Mouse (Mus musculus) megakaryocyte-erythroid progenitor cell, adult 5-6 weeks (primary cell): ENCODE results near the gene Ccdc22. TPM values are rescaled to one million over a fixed set of nuclear protein-coding genes. Genes with fewer than 3 reads are reported as not detected.
A peak's percentile ranks its signal among the peaks of the same experiment; 100 is the strongest.

Source experiments
- ATAC-seq: replicated peaks from 2 replicates; pipeline ENCODE4 v1.8.0; 2016; ENCODE audit warnings: mild to moderate bottlenecking, inconsistent platforms; ENCODE audit not compliant: severe bottlenecking, poor library complexity, low FRiP score, low TSS enrichment
- total RNA-seq, 2 experiments: library from RNA; stranded (forward) in 1 of 2; stranded (reverse) in 1 of 2; fragments of 200-1000, 215-1000 nt in 1 of 2; fragments of >200 nt in 1 of 2; fragmentation: Nextera tagmentation in 1 of 2; gene quantifications; 2 replicates each; pipeline ENCODE4 v1.2.3; 2014 to 2017

Ccdc22 gene
- total RNA-seq, 2 experiments from 2014 or later: 21.6 to 31.5 TPM

DNA sequence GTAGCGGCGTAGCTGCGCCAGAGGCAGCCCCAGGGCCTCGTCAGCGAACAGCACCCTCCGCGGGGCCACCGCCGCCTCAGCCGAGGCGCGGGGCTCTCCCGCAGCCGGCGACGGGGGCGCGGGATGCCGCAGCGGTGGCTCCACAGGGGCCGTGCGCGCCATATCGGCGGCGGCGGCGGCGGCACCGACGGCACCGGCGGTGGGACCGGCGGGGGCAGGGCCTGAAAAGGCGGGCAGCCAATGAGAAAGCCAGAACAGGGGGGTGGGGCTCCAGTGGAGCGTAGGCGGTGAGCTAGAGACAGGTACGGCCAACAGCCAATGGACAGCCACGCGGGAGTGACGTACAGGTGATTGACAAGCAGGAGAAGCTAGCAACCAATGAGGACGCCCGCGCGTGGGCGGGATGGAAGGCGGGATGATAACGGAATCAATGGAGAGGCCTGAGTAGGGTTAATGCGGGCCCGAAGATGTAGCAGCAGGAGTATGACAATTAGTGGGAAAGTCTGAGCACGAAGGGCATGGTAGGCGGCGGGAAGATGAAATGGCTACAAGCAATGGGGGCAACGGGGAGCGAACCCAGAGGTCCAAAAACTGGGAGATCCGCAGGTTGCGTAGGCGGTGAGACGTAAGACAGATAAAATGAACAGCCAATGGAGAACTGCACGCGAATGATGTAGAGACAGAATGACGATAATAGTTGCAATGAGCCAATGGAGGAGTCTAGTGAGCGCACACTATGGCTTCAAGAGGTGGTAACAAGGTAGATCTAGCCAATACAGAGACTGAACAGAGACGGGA, 31.0 kb downstream of the Ccdc22 start, which contains the start of gene Ppp1r3f:
Ppp1r3f (minus strand) TSS at position 197 of the 798 bp plus-strand sequence.
- peak; percentile 97 for ATAC-seq

DNA sequence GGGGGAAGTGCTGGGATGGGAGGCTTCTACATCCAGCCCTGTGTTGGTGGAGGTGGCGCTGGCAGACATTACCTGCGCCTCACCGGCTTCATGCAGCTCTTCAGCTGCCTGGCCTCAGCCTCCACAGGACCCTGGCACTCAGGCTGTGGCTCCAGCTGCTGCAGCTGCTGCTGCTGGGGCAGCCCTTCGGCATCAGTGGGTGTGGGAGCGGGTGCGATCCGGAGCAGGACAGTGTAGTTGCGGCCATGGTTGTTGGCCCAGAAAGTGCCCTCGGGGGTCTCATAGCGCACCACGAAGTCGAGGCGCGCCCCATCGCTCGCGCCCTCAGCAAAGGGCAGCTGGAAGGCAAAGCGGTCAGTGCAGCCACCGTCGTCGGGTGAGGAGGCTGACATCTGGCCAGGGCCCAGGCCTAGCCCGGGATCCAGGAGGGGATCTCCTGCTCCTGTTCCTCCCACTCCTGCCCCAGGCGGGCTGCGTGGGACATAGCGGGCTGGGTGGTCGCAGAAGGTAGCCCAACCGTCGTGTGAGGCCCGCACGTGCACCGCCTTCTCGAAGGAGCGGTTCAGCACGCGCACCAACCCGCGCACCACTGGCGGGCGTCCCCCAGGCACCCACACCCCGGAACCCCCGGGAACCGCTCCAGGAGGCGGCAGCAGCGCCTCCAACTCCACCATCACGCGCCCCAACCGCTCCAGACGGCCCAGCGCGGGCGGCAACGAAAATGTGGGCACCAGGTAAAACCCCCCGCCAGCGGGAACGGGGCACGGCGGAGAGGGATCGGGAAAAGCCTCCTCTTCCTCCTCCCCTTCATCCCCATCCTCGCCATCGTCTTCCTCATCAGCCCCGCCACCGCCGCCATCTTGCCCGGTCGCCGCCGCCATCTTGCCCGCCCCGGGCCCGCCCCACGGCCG, 31.9 kb downstream of the Ccdc22 start, which contains the start of gene Foxp3:
Foxp3 (plus strand) TSS at position 469 of the 911 bp plus-strand sequence.
- no peak for ATAC-seq

DNA sequence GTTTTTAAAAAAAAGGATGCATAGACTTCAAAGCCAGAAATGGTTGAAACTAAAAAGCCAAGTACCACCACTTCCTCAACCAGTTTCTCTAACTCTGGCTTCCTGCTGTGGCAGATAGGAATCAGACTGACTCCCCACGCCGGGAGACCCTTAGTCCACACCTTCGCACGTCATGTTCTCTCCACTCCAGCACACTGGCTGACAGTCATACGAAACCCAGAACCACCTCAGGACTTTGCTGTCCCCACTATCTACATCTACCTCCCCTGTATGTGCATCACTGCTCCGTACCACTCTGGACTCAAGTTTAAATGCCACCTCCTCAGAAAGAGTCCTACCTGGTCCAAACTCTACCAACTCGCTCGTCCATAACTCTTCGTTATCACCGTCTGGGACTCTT, 32.9 kb downstream of the Ccdc22 start:
- no peak for ATAC-seq

DNA sequence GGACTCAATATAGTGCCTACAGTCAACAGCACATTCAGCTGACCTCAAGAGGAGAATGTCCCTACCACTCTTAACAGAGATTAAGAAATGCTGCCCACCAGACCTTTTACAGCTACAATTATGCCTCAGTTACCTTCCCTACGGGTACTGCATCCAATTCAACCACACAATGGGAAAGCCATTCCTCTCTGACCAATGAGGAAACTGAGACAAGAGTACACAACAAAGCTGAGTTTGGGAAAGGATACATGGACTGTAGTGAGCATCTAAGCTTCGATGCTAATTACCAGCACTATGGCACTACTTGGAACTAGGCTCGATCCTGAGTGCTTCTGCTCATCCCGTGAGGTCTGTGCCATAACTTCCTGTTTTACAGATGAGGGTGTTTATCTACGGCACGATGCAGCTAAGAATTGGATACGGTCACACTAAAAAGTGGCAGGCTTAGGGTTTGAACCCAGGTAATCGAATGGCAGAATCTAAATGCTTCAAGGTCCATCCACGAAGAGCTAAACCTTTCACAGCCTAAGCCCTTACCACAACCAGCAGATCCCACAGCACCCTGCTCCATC, 33.7 kb downstream of the Ccdc22 start:
- no peak for ATAC-seq

DNA sequence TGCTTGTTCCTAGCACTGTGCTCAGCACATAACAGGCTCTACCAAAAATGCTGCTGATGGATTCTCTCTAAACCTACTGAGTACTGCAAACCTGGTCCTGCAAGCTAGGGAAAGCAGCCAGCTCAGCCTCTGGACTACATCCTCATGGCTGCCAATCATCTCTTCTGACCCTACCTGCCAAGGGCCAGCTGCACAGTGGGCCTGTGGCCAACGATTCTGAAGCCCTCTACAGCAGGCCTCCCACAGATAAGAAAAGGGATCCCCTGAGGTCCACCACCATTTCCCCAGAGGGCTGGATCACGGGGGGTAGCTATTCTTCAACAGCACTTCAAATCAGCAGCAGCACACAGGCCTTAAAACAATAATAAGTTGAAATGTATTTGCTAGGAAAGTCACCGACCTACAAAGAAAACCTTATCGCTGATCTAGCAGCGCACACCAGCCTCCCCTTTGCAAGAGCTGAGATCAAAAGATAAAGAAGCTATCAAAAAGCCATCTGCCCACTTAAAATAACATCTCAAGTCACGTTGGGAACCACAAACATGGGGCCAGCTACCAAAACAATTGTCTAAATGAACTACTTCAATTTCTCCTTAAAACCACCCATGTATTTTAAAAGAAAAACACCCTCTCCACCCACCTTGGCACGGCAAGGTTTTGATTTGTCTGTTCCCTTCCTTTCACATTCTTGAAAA, 34.7 kb downstream of the Ccdc22 start:
- ATAC-seq: no peak

DNA sequence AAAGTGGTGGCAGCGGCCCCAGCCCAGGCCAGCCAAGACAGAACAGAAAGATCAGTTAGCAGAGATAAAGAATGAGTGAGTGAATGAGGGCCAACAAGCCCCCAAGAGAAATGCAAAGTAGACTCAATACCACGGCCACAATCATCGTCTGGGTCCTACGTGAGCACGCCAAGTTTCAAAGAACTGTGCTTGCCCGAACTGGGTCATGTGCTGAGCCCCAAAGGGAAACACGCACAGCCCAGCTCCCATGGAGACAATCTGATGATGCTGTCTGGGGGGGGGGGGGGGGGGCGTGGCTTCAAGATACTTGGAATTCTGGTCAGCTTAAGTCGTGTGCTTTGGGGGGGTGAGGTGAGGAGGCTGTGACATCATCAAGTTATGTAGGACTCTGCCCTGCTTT, 37.8 kb downstream of the Ccdc22 start:
- no peak for ATAC-seq

DNA sequence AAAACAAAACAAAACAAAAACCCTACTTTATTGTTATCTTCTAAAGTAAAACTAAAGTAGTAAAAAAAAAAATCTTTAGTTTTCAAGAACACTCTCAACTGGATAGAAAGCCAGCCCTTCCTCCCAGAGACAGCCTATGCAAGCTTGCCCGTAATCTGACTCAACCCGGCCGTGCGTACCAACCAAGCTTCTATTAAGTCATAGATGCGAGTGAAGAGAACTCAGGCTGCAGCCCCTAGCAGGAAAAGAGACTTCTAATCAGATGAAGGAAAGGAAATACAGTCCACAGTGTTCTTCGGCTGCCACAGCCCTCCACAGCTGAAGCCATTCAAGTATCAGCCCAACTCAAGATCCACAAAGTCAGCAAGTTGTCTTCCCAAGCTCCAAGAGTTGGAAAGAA, 39.0 kb downstream of the Ccdc22 start:
- 0 out of 2 replicates have a peak, but pooled peaks have one; percentile 47 for ATAC-seq

DNA sequence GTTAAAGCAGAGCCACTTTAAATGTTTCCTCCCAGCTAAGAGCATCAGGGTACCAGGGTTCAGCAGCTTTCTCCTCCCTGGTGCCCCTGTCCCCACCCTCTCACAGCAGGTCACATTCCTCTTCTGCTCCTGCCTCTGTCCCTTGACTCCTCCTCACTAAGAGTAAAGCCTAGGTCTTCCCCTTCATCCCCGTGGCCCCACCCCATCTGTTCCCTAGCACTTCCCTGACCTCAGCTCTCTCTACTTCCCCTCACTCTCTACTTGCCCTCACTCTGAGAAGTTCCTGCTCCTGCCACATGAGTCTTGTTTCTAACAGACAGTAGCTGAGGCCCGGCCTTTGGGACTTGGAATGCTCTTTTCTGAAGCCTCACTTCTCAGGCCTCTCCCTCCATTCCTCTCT, 42.2 kb downstream of the Ccdc22 start:
- ATAC-seq: no peak

DNA sequence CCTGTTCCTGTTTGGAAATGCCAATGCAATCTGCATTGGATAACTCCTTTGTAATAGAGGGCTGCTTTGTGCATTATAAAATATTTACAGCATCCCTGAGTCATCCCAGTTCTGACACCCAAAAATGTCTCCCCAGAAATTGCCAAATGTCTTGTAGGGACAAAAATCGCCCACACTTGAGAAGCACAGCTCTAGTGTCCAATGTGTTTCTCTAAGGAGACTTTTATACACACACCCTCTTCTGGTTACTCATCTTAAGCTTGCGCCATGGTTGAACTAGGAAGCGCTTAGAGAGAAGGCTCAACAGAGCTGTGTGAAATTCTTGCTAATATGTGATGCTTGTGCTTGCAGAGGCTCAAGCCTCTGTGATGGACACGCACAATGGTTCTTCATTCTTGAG, 51.8 kb downstream of the Ccdc22 start:
- ATAC-seq: no peak

Other genes with a start within 250 kb of the Ccdc22 start
- 0.22 and 0.48 TPM in 2 replicates for gene Usp27x, start 229.7 kb downstream of the Ccdc22 start, total RNA-seq (2014; fragmentation: Nextera tagmentation)
- 0.95 TPM in 1 of 2 replicates, not detected in the other for gene Usp27x, start 229.7 kb downstream of the Ccdc22 start, total RNA-seq (2017)
- gene Foxp3, start 31.9 kb downstream of the Ccdc22 start, total RNA-seq (2014; fragmentation: Nextera tagmentation): not detected in 2 replicates
- 0.11 TPM in 1 of 2 replicates, not detected in the other for gene Foxp3, start 31.9 kb downstream of the Ccdc22 start, total RNA-seq (2017)
- 3.0 TPM in 1 of 2 replicates, not detected in the other for gene Ppp1r3f, start 31.2 kb downstream of the Ccdc22 start, total RNA-seq (2014; fragmentation: Nextera tagmentation)
- gene Ppp1r3f, start 31.2 kb downstream of the Ccdc22 start, total RNA-seq (2017): 0.19 and 2.5 TPM in 2 replicates
- not detected in 2 replicates for gene Cacna1f, start 1.6 kb upstream of the Ccdc22 start, total RNA-seq (2014; fragmentation: Nextera tagmentation)
- not detected in 2 replicates for gene Cacna1f, start 1.6 kb upstream of the Ccdc22 start, total RNA-seq (2017)
- 0.52 TPM in 1 of 2 replicates, not detected in the other for gene Syp, start 33.0 kb upstream of the Ccdc22 start, total RNA-seq (2014; fragmentation: Nextera tagmentation)
- 0.72 TPM in 1 of 2 replicates, not detected in the other for gene Syp, start 33.0 kb upstream of the Ccdc22 start, total RNA-seq (2017)
- 4.7 and 7.8 TPM in 2 replicates for gene Prickle3, start 51.7 kb upstream of the Ccdc22 start, total RNA-seq (2014; fragmentation: Nextera tagmentation)
- 0.99 and 1.7 TPM in 2 replicates for gene Prickle3, start 51.7 kb upstream of the Ccdc22 start, total RNA-seq (2017)
- 82.2 and 98.3 TPM in 2 replicates for gene Plp2, start 65.9 kb upstream of the Ccdc22 start, total RNA-seq (2014; fragmentation: Nextera tagmentation)
- gene Plp2, start 65.9 kb upstream of the Ccdc22 start, total RNA-seq (2017): 26.5 and 29.9 TPM in 2 replicates
- gene Magix, start 75.7 kb upstream of the Ccdc22 start, total RNA-seq (2014; fragmentation: Nextera tagmentation): 0.17 TPM in 1 of 2 replicates, not detected in the other
- gene Magix, start 75.7 kb upstream of the Ccdc22 start, total RNA-seq (2017): not detected in 2 replicates
- 28.3 and 53.3 TPM in 2 replicates for gene Gpkow, start 91.6 kb upstream of the Ccdc22 start, total RNA-seq (2014; fragmentation: Nextera tagmentation)
- 20.6 and 31.1 TPM in 2 replicates for gene Gpkow, start 91.6 kb upstream of the Ccdc22 start, total RNA-seq (2017)
- gene Wdr45, start 108.8 kb upstream of the Ccdc22 start, total RNA-seq (2014; fragmentation: Nextera tagmentation): 20.5 and 36.9 TPM in 2 replicates
- 20.2 and 23.8 TPM in 2 replicates for gene Wdr45, start 108.8 kb upstream of the Ccdc22 start, total RNA-seq (2017)
- not detected in 2 replicates for gene Gm45208, start 116.7 kb upstream of the Ccdc22 start, total RNA-seq (2014; fragmentation: Nextera tagmentation)
- gene Gm45208, start 116.7 kb upstream of the Ccdc22 start, total RNA-seq (2017): not detected in 2 replicates
- 4.9 and 8.1 TPM in 2 replicates for gene Praf2, start 122.9 kb upstream of the Ccdc22 start, total RNA-seq (2014; fragmentation: Nextera tagmentation)
- gene Praf2, start 122.9 kb upstream of the Ccdc22 start, total RNA-seq (2017): 1.4 and 6.6 TPM in 2 replicates
- gene Ccdc120, start 145.4 kb upstream of the Ccdc22 start, total RNA-seq (2014; fragmentation: Nextera tagmentation): 0.74 and 2.3 TPM in 2 replicates
- 1.4 and 2.2 TPM in 2 replicates for gene Ccdc120, start 145.4 kb upstream of the Ccdc22 start, total RNA-seq (2017)
- 33.5 and 36.5 TPM in 2 replicates for gene Tfe3, start 157.0 kb upstream of the Ccdc22 start, total RNA-seq (2014; fragmentation: Nextera tagmentation)
- 10.4 and 15.0 TPM in 2 replicates for gene Tfe3, start 157.0 kb upstream of the Ccdc22 start, total RNA-seq (2017)
- 64.4 and 98.4 TPM in 2 replicates for gene Gripap1, start 184.2 kb upstream of the Ccdc22 start, total RNA-seq (2014; fragmentation: Nextera tagmentation)
- 78.9 and 102 TPM in 2 replicates for gene Gripap1, start 184.2 kb upstream of the Ccdc22 start, total RNA-seq (2017)
- gene Kcnd1, start 216.8 kb upstream of the Ccdc22 start, total RNA-seq (2014; fragmentation: Nextera tagmentation): 0.55 and 2.2 TPM in 2 replicates
- 1.9 and 2.2 TPM in 2 replicates for gene Kcnd1, start 216.8 kb upstream of the Ccdc22 start, total RNA-seq (2017)
- 59.5 and 83.5 TPM in 2 replicates for gene Otud5, start 235.8 kb upstream of the Ccdc22 start, total RNA-seq (2014; fragmentation: Nextera tagmentation)
- 50.0 and 64.6 TPM in 2 replicates for gene Otud5, start 235.8 kb upstream of the Ccdc22 start, total RNA-seq (2017)